Mouse (Mus musculus) kidney, adult 2 months (tissue): ENCODE results near the gene Foxp1. TPM values are rescaled to one million over a fixed set of nuclear protein-coding genes. Genes with fewer than 3 reads are reported as not detected.
A peak's percentile ranks its signal among the peaks of the same experiment; 100 is the strongest.

Experiments
- DNase-seq: peaks from one replicate; pipeline ENCODE4 v3.0.0; 2021
- H3K27ac ChIP-seq: fragments of 200-500 bp; 2 replicates; pipeline ENCODE4 v1.5.1; 2012; ENCODE audit warnings: low read depth, low read length, control low read depth, inconsistent platforms; ENCODE audit not compliant: insufficient read depth
- H3K27me3 ChIP-seq: fragments of 200-500 bp; replicated peaks from 2 replicates; pipeline ENCODE4 v1.6.1; 2012; ENCODE audit warnings: mild to moderate bottlenecking, moderate library complexity, low read length, inconsistent platforms; ENCODE audit not compliant: control insufficient read depth, insufficient read depth
- H3K36me3 ChIP-seq: fragments of 200-500 bp; 2 replicates; pipeline ENCODE4 v1.6.1; 2012; ENCODE audit warnings: mild to moderate bottlenecking, moderate library complexity, low read length, inconsistent platforms; ENCODE audit not compliant: control insufficient read depth, insufficient read depth
- H3K4me1 ChIP-seq: fragments of 200-500 bp; 2 replicates; pipeline ENCODE4 v1.6.1; 2011; ENCODE audit warnings: low read length; ENCODE audit not compliant: control insufficient read depth, insufficient read depth
- H3K4me3 ChIP-seq: fragments of 200-500 bp; 2 replicates; pipeline ENCODE4 v1.5.1; 2011; ENCODE audit warnings: mild to moderate bottlenecking, low read depth, low read length, control low read depth; ENCODE audit not compliant: insufficient read depth
- CTCF ChIP-seq: fragments of 200-500 bp; conservative IDR thresholded peaks from 2 replicates; pipeline ENCODE4 v1.5.1; 2011; ENCODE audit warnings: low read depth, mild to moderate bottlenecking, control low read depth, low read length, moderate library complexity, mixed read lengths; ENCODE audit not compliant: insufficient read depth, insufficient read length
- POLR2A ChIP-seq: fragments of 200-500 bp; IDR thresholded peaks from one replicate; pipeline ENCODE4 v1.6.1; 2011; ENCODE audit warnings: low read depth, low read length, control low read depth
- WGBS: fragments of 180-500 bp; shearing (Covaris S2); methylation state at CpG from one replicate; pipeline ENCODE4 v1.1.7; 2018; 5-methylcytosine and 5-hydroxymethylcytosine counted together
- polyA plus RNA-seq: library from polyadenylated mRNA; depleted of rRNA; stranded (reverse); fragments of >200 nt; gene quantifications from 2 replicates; pipeline ENCODE4 v1.2.3, GENCODE M21; 2012

The Foxp1 gene
- polyA plus RNA-seq, 1 experiment: 32.8 TPM

- H3K4me1 ChIP-seq: no peaks in the 10 kb centered on the region; the same call in 1 of the 2 replicates
- no peak overlapping the region for H3K4me3 ChIP-seq
- no peaks in the 10 kb centered on the region for H3K36me3 ChIP-seq
- TF ChIP-seq CTCF (no peak), POLR2A (no peak)
- WGBS: 88% methylated on average over 5 of the region's 5 CpGs
- DNase-seq: no peak
- H3K27ac ChIP-seq: no peak overlapping the region
- no peaks in the 10 kb centered on the region for H3K27me3 ChIP-seq
Measured at GRCm38 (mm10) chr6:99372427-99372826, 150.1 kb downstream of the Foxp1 start.

- Histone ChIP-seq H3K4me1 (no peaks in the 10 kb centered on the region; the same call in 1 of the 2 replicates), H3K36me3 (no peaks in the 10 kb centered on the region), H3K4me3 (no peak overlapping the region), H3K27me3 (no peaks in the 10 kb centered on the region), H3K27ac (no peak overlapping the region)
- DNase-seq: no peak
- TF ChIP-seq CTCF: no peak
- TF ChIP-seq POLR2A: no peak
- 73% methylated on average over 6 of the region's 6 CpGs for WGBS
Measured at GRCm38 (mm10) chr6:99372016-99372415, 150.5 kb downstream of the Foxp1 start.

GRCm38 (mm10) chr6:99369931-99370330 is 152.6 kb downstream of the Foxp1 start:
- Histone ChIP-seq H3K36me3 (no peaks in the 10 kb centered on the region), H3K27me3 (no peaks in the 10 kb centered on the region), H3K4me1 (no peaks in the 10 kb centered on the region; the same call in 1 of the 2 replicates), H3K27ac (no peak overlapping the region), H3K4me3 (no peak overlapping the region)
- WGBS: 83% methylated on average over 2 of the region's 2 CpGs
- no peak for TF ChIP-seq CTCF
- no peak for TF ChIP-seq POLR2A
- DNase-seq: no peak

- TF ChIP-seq CTCF (no peak), POLR2A (no peak)
- Histone ChIP-seq H3K4me1 (no peaks in the 10 kb centered on the region; the same call in 1 of the 2 replicates), H3K4me3 (no peak overlapping the region), H3K27me3 (no peaks in the 10 kb centered on the region), H3K27ac (no peak overlapping the region), H3K36me3 (no peaks in the 10 kb centered on the region)
- 73% methylated on average over 3 of the region's 3 CpGs for WGBS
- DNase-seq: no peak
Measured at GRCm38 (mm10) chr6:99369156-99369555, 153.4 kb downstream of the Foxp1 start.

GRCm38 (mm10) chr6:99368118-99368753 is 154.3 kb downstream of the Foxp1 start:
- DNase-seq: no peak
- no peak overlapping the region for H3K27ac ChIP-seq
- no peak overlapping the region for H3K4me3 ChIP-seq
- H3K36me3 ChIP-seq: no peaks in the 10 kb centered on the region
- no peak for TF ChIP-seq POLR2A
- TF ChIP-seq CTCF: no peak
- H3K27me3 ChIP-seq: no peaks in the 10 kb centered on the region
- H3K4me1 ChIP-seq: no peaks in the 10 kb centered on the region; the same call in 1 of the 2 replicates
- WGBS: 89% methylated on average over 4 of the region's 4 CpGs

- Histone ChIP-seq H3K4me1 (no peaks in the 10 kb centered on the region; the same call in 1 of the 2 replicates), H3K27me3 (no peaks in the 10 kb centered on the region), H3K4me3 (no peak overlapping the region), H3K27ac (no peak overlapping the region), H3K36me3 (no peaks in the 10 kb centered on the region)
- DNase-seq: peak; percentile 27
- 52% methylated on average over 6 of the region's 6 CpGs for WGBS
- no peak for TF ChIP-seq POLR2A
- no peak for TF ChIP-seq CTCF
Measured at GRCm38 (mm10) chr6:99364545-99364944, 158.0 kb downstream of the Foxp1 start.

GRCm38 (mm10) chr6:99360581-99360980 is 161.9 kb downstream of the Foxp1 start:
- 72% methylated on average over 4 of the region's 4 CpGs for WGBS
- Histone ChIP-seq H3K27me3 (no peaks in the 10 kb centered on the region), H3K4me3 (no peak overlapping the region), H3K36me3 (no peaks in the 10 kb centered on the region), H3K27ac (no peak overlapping the region), H3K4me1 (no peaks in the 10 kb centered on the region)
- DNase-seq: no peak
- TF ChIP-seq POLR2A (no peak), CTCF (no peak)
